Mouse (Mus musculus): Measurements from ENCODE around the gene Chd1l. TPM values are rescaled to one million over a fixed set of nuclear protein-coding genes. Genes with fewer than 3 reads are reported as not detected.

Gene Chd1l
- polyA plus RNA-seq, 1 experiment from 2014 or later: 4.4 TPM

- Histone ChIP-seq H3K27me3 (ENCODE audit: control insufficient read depth, insufficient read depth, low read depth, low read length) (no peaks in the 10 kb centered on the region), H3K9ac (ENCODE audit: low read depth, low read length) (no peak within 1 kb of the TSS), H3K4me3 (ENCODE audit: low read depth, low read length) (peak within 1 kb of the TSS; percentile 4; the same call in 1 of the 2 replicates), H3K4me1 (ENCODE audit: control insufficient read depth, insufficient read depth, low read length) (no peaks in the 10 kb centered on the region), H3K36me3 (ENCODE audit: control insufficient read depth, insufficient read depth, low read length) (no peaks in the 10 kb centered on the region), H3K4me2 (ENCODE audit: low read length) (peak within 1 kb of the TSS; percentile 39), H3K9me3 (replicated peaks; ENCODE audit: control insufficient read depth, low read length, poor library complexity, severe bottlenecking) (no peaks in the 10 kb centered on the region), H3K27ac (ENCODE audit: low read length) (no peak within 1 kb of the TSS)
- no peak for ATAC-seq
- 5% methylated on average over 18 of the region's 18 CpGs for WGBS
Observed at GRCm38 (mm10) chr3:97628391-97629001, 18.5 kb upstream of the Chd1l start, which contains the start of gene Fmo5. Fmo5 (plus strand) TSS chr3:97628804.

- no peak overlapping the region for H3K9ac ChIP-seq (ENCODE audit: low read depth, low read length)
- no peak for ATAC-seq
- H3K27me3 ChIP-seq (ENCODE audit: control insufficient read depth, insufficient read depth, low read depth, low read length): no peaks in the 10 kb centered on the region
- H3K4me2 ChIP-seq (ENCODE audit: low read length): no peak overlapping the region
- H3K36me3 ChIP-seq (ENCODE audit: control insufficient read depth, insufficient read depth, low read length): no peaks in the 10 kb centered on the region
- no peak overlapping the region for H3K27ac ChIP-seq (ENCODE audit: low read length)
- no peak overlapping the region for H3K4me3 ChIP-seq (ENCODE audit: low read depth, low read length)
- WGBS: 82% methylated on average over 7 of the region's 7 CpGs
- H3K9me3 ChIP-seq (replicated peaks; ENCODE audit: control insufficient read depth, low read length, poor library complexity, severe bottlenecking): no peaks in the 10 kb centered on the region
- no peaks in the 10 kb centered on the region for H3K4me1 ChIP-seq (ENCODE audit: control insufficient read depth, insufficient read depth, low read length)
Observed at GRCm38 (mm10) chr3:97627893-97628292, 17.9 kb upstream of the Chd1l start.

GRCm38 (mm10) chr3:97624611-97625010, 14.6 kb upstream of the Chd1l start:
- Histone ChIP-seq H3K9me3 (replicated peaks; ENCODE audit: control insufficient read depth, low read length, poor library complexity, severe bottlenecking) (no peaks in the 10 kb centered on the region), H3K27ac (ENCODE audit: low read length) (no peak overlapping the region), H3K27me3 (ENCODE audit: control insufficient read depth, insufficient read depth, low read depth, low read length) (no peaks in the 10 kb centered on the region), H3K36me3 (ENCODE audit: control insufficient read depth, insufficient read depth, low read length) (no peaks in the 10 kb centered on the region), H3K4me2 (ENCODE audit: low read length) (no peak overlapping the region), H3K9ac (ENCODE audit: low read depth, low read length) (no peak overlapping the region), H3K4me3 (ENCODE audit: low read depth, low read length) (no peak overlapping the region), H3K4me1 (ENCODE audit: control insufficient read depth, insufficient read depth, low read length) (no peaks in the 10 kb centered on the region)
- WGBS: 36% methylated on average over 2 of the region's 2 CpGs
- no peak for ATAC-seq

- H3K9ac ChIP-seq (ENCODE audit: low read depth, low read length): no peak overlapping the region
- WGBS: 95% methylated on average over 4 of the region's 4 CpGs
- no peaks in the 10 kb centered on the region for H3K9me3 ChIP-seq (replicated peaks; ENCODE audit: control insufficient read depth, low read length, poor library complexity, severe bottlenecking)
- H3K4me1 ChIP-seq (ENCODE audit: control insufficient read depth, insufficient read depth, low read length): no peaks in the 10 kb centered on the region
- no peak for ATAC-seq
- H3K36me3 ChIP-seq (ENCODE audit: control insufficient read depth, insufficient read depth, low read length): no peaks in the 10 kb centered on the region
- no peaks in the 10 kb centered on the region for H3K27me3 ChIP-seq (ENCODE audit: control insufficient read depth, insufficient read depth, low read depth, low read length)
- H3K4me3 ChIP-seq (ENCODE audit: low read depth, low read length): no peak overlapping the region
- H3K27ac ChIP-seq (ENCODE audit: low read length): no peak overlapping the region
- H3K4me2 ChIP-seq (ENCODE audit: low read length): no peak overlapping the region
Observed at GRCm38 (mm10) chr3:97620657-97621056, 10.7 kb upstream of the Chd1l start.

- Histone ChIP-seq H3K27me3 (ENCODE audit: control insufficient read depth, insufficient read depth, low read depth, low read length) (no peaks in the 10 kb centered on the region), H3K9ac (ENCODE audit: low read depth, low read length) (no peak overlapping the region), H3K4me1 (ENCODE audit: control insufficient read depth, insufficient read depth, low read length) (no peaks in the 10 kb centered on the region), H3K4me3 (ENCODE audit: low read depth, low read length) (no peak overlapping the region), H3K36me3 (ENCODE audit: control insufficient read depth, insufficient read depth, low read length) (no peaks in the 10 kb centered on the region), H3K4me2 (ENCODE audit: low read length) (no peak overlapping the region), H3K9me3 (replicated peaks; ENCODE audit: control insufficient read depth, low read length, poor library complexity, severe bottlenecking) (no peaks in the 10 kb centered on the region), H3K27ac (ENCODE audit: low read length) (no peak overlapping the region)
- ATAC-seq: no peak
- 90% methylated on average over 8 of the region's 8 CpGs for WGBS
Observed at GRCm38 (mm10) chr3:97617899-97618298, 7.9 kb upstream of the Chd1l start.

GRCm38 (mm10) chr3:97617091-97617825, 7.3 kb upstream of the Chd1l start:
- H3K9me3 ChIP-seq (replicated peaks; ENCODE audit: control insufficient read depth, low read length, poor library complexity, severe bottlenecking): no peaks in the 10 kb centered on the region
- no peak for ATAC-seq
- WGBS: 95% methylated on average over 18 of the region's 19 CpGs

GRCm38 (mm10) chr3:97615933-97616332, 5.9 kb upstream of the Chd1l start:
- no peaks in the 10 kb centered on the region for H3K4me1 ChIP-seq (ENCODE audit: control insufficient read depth, insufficient read depth, low read length)
- WGBS: 89% methylated on average over 4 of the region's 4 CpGs
- no peak overlapping the region for H3K4me2 ChIP-seq (ENCODE audit: low read length)
- no peak for ATAC-seq
- no peak overlapping the region for H3K9ac ChIP-seq (ENCODE audit: low read depth, low read length)
- no peaks in the 10 kb centered on the region for H3K9me3 ChIP-seq (replicated peaks; ENCODE audit: control insufficient read depth, low read length, poor library complexity, severe bottlenecking)
- no peak overlapping the region for H3K27ac ChIP-seq (ENCODE audit: low read length)
- H3K36me3 ChIP-seq (ENCODE audit: control insufficient read depth, insufficient read depth, low read length): no peaks in the 10 kb centered on the region
- H3K4me3 ChIP-seq (ENCODE audit: low read depth, low read length): no peak overlapping the region
- no peaks in the 10 kb centered on the region for H3K27me3 ChIP-seq (ENCODE audit: control insufficient read depth, insufficient read depth, low read depth, low read length)

More at GRCm38 (mm10) chr3:97617091-97617825, 7.3 kb upstream of the Chd1l start:
- Histone ChIP-seq H3K9ac (ENCODE audit: low read depth, low read length) (no peak overlapping the region), H3K36me3 (ENCODE audit: control insufficient read depth, insufficient read depth, low read length) (no peaks in the 10 kb centered on the region), H3K4me3 (ENCODE audit: low read depth, low read length) (no peak overlapping the region), H3K27me3 (ENCODE audit: control insufficient read depth, insufficient read depth, low read depth, low read length) (no peaks in the 10 kb centered on the region), H3K27ac (ENCODE audit: low read length) (no peak overlapping the region), H3K4me1 (ENCODE audit: control insufficient read depth, insufficient read depth, low read length) (no peaks in the 10 kb centered on the region), H3K4me2 (ENCODE audit: low read length) (no peak overlapping the region)

GRCm38 (mm10) chr3:97615154-97615553, 5.2 kb upstream of the Chd1l start:
- Histone ChIP-seq H3K27ac (ENCODE audit: low read length) (no peak overlapping the region), H3K27me3 (ENCODE audit: control insufficient read depth, insufficient read depth, low read depth, low read length) (no peaks in the 10 kb centered on the region), H3K4me1 (ENCODE audit: control insufficient read depth, insufficient read depth, low read length) (no peaks in the 10 kb centered on the region), H3K36me3 (ENCODE audit: control insufficient read depth, insufficient read depth, low read length) (no peaks in the 10 kb centered on the region), H3K4me2 (ENCODE audit: low read length) (no peak overlapping the region), H3K9ac (ENCODE audit: low read depth, low read length) (no peak overlapping the region), H3K4me3 (ENCODE audit: low read depth, low read length) (no peak overlapping the region), H3K9me3 (replicated peaks; ENCODE audit: control insufficient read depth, low read length, poor library complexity, severe bottlenecking) (no peaks in the 10 kb centered on the region)
- WGBS: 50% methylated on average over 1 of the region's 1 CpGs
- no peak for ATAC-seq

GRCm38 (mm10) chr3:97611021-97611420, 1.0 kb upstream of the Chd1l start:
- H3K4me1 ChIP-seq (ENCODE audit: control insufficient read depth, insufficient read depth, low read length): peaks cover 4% of the 10 kb centered on the region; the same call in 1 of the 2 replicates
- ATAC-seq: no peak
- WGBS: 91% methylated on average over 6 of the region's 6 CpGs
- no peak overlapping the region for H3K4me2 ChIP-seq (ENCODE audit: low read length)
- no peaks in the 10 kb centered on the region for H3K36me3 ChIP-seq (ENCODE audit: control insufficient read depth, insufficient read depth, low read length)
- H3K4me3 ChIP-seq (ENCODE audit: low read depth, low read length): no peak overlapping the region
- no peaks in the 10 kb centered on the region for H3K27me3 ChIP-seq (ENCODE audit: control insufficient read depth, insufficient read depth, low read depth, low read length)
- H3K9me3 ChIP-seq (replicated peaks; ENCODE audit: control insufficient read depth, low read length, poor library complexity, severe bottlenecking): no peaks in the 10 kb centered on the region
- no peak overlapping the region for H3K9ac ChIP-seq (ENCODE audit: low read depth, low read length)
- no peak overlapping the region for H3K27ac ChIP-seq (ENCODE audit: low read length)
